Mouse (Mus musculus) liver, postnatal 0 days (tissue): Measurements from ENCODE around the gene Siah2.

Experiments used
- CTCF ChIP-seq: sonication (generic); IDR thresholded peaks from 2 replicates; pipeline ENCODE4 v1.5.1; 2016; ENCODE audit warnings: antibody characterized with exemption, low read depth
- EP300 ChIP-seq: IDR thresholded peaks from 2 replicates; pipeline ENCODE4 v1.6.1; 2016; ENCODE audit warnings: antibody characterized with exemption, low read depth, mild to moderate bottlenecking

- TF ChIP-seq CTCF = no peak
- TF ChIP-seq EP300 = no peak
Observed at GRCm38 (mm10) chr3:58714034-58714433, 21.8 kb upstream of the Siah2 start.
